Mouse (Mus musculus) embryonic facial prominence, embryonic 12.5 days (tissue): Measurements from ENCODE around the gene Ckap2l. TPM values are rescaled to one million over a fixed set of nuclear protein-coding genes. Genes with fewer than 3 reads are reported as not detected.

ENCODE experiments used
- ATAC-seq: fragments of 200-750 bp; cut with Nextera tagmentation; 2 replicates; pipeline ENCODE4 v1.8.0; 2017; ENCODE audit not compliant: insufficient number of reproducible peaks, insufficient read depth, low FRiP score, low TSS enrichment
- H3K27ac ChIP-seq: fragments of 300-500 bp; sonication (generic); 2 replicates; pipeline ENCODE4 v1.5.1; 2016; ENCODE audit warnings: mild to moderate bottlenecking
- H3K27me3 ChIP-seq: fragments of 300-500 bp; sonication (generic); 2 replicates; pipeline ENCODE4 v1.6.1; 2016; ENCODE audit warnings: mild to moderate bottlenecking, moderate library complexity
- H3K36me3 ChIP-seq: fragments of 300-500 bp; sonication (generic); 2 replicates; pipeline ENCODE4 v1.6.1; 2016; ENCODE audit warnings: mild to moderate bottlenecking
- H3K4me1 ChIP-seq: fragments of 300-500 bp; sonication (generic); 2 replicates; pipeline ENCODE4 v1.6.1; 2016
- H3K4me2 ChIP-seq: fragments of 300-500 bp; sonication (generic); replicated peaks from 2 replicates; pipeline ENCODE4 v1.6.1; 2016; ENCODE audit warnings: mild to moderate bottlenecking, moderate library complexity
- H3K4me3 ChIP-seq: fragments of 300-500 bp; sonication (generic); 2 replicates; pipeline ENCODE4 v1.5.1; 2016; ENCODE audit warnings: mild to moderate bottlenecking
- H3K9ac ChIP-seq: fragments of 300-500 bp; sonication (generic); 2 replicates; pipeline ENCODE4 v1.6.1; 2016; ENCODE audit warnings: mild to moderate bottlenecking, moderate library complexity
- H3K9me3 ChIP-seq: fragments of 300-500 bp; sonication (generic); 2 replicates; pipeline ENCODE4 v1.6.1; 2016; ENCODE audit warnings: mild to moderate bottlenecking, moderate library complexity
- WGBS: fragments of 180-500 bp; shearing (Covaris S2); methylation state at CpG from one replicate; pipeline ENCODE4 v1.1.7; 2016; 5-methylcytosine and 5-hydroxymethylcytosine counted together
- polyA plus RNA-seq: library from polyadenylated mRNA; unstranded; fragments of >200 nt; fragmentation: Nextera tagmentation; extraction: Ambion mirVana; gene quantifications from 2 replicates; pipeline ENCODE4 v1.2.1, GENCODE M21; 2016

Ckap2l gene
- polyA plus RNA-seq, 1 experiment from 2014 or later, result 47.9 TPM

GRCm38 (mm10) chr2:129263073-129263472 lies 33.9 kb downstream of the Ckap2l start:
- no peak for ATAC-seq
- WGBS, result 66% methylated on average over 5 of the region's 5 CpGs
- H3K9ac ChIP-seq, result no peak overlapping the region
- peaks cover 3% of the 10 kb centered on the region; the same call in 1 of the 2 replicates for H3K4me1 ChIP-seq
- no peak overlapping the region for H3K4me3 ChIP-seq
- H3K4me2 ChIP-seq, result no peak overlapping the region
- H3K36me3 ChIP-seq, result peaks cover 22% of the 10 kb centered on the region
- peaks cover 9% of the 10 kb centered on the region; the same call in 1 of the 2 replicates for H3K9me3 ChIP-seq
- H3K27ac ChIP-seq, result no peak overlapping the region
- H3K27me3 ChIP-seq, result no peaks in the 10 kb centered on the region

GRCm38 (mm10) chr2:129261151-129261794 lies 35.7 kb downstream of the Ckap2l start:
- ATAC-seq, result no peak
- peaks cover 4% of the 10 kb centered on the region; the same call in 1 of the 2 replicates for H3K9me3 ChIP-seq
- peaks cover 3% of the 10 kb centered on the region; the same call in 1 of the 2 replicates for H3K4me1 ChIP-seq
- no peak overlapping the region for H3K27ac ChIP-seq
- WGBS, result 50% methylated on average over 6 of the region's 6 CpGs
- H3K4me3 ChIP-seq, result no peak overlapping the region
- 0 out of 2 replicates have a peak, but pooled peaks cover 4% of the 10 kb centered on the region for H3K36me3 ChIP-seq
- no peak overlapping the region for H3K4me2 ChIP-seq
- H3K27me3 ChIP-seq, result no peaks in the 10 kb centered on the region
- H3K9ac ChIP-seq, result no peak overlapping the region

- WGBS, result 72% methylated on average over 3 of the region's 3 CpGs
- Histone ChIP-seq H3K4me3 (no peak overlapping the region), H3K27me3 (no peaks in the 10 kb centered on the region), H3K36me3 (no peaks in the 10 kb centered on the region), H3K9me3 (no peaks in the 10 kb centered on the region), H3K27ac (no peak overlapping the region), H3K9ac (no peak overlapping the region), H3K4me2 (no peak overlapping the region), H3K4me1 (peaks cover 5% of the 10 kb centered on the region; the same call in 1 of the 2 replicates)
- no peak for ATAC-seq
Measured at GRCm38 (mm10) chr2:129260646-129261045, 36.4 kb downstream of the Ckap2l start.

GRCm38 (mm10) chr2:129258475-129259211 lies 38.4 kb downstream of the Ckap2l start:
- Histone ChIP-seq H3K27ac (no peak overlapping the region), H3K9me3 (no peaks in the 10 kb centered on the region), H3K4me2 (no peak overlapping the region), H3K4me1 (peaks cover 5% of the 10 kb centered on the region; the same call in 1 of the 2 replicates), H3K27me3 (no peaks in the 10 kb centered on the region), H3K9ac (no peak overlapping the region), H3K36me3 (no peaks in the 10 kb centered on the region), H3K4me3 (no peak overlapping the region)
- no peak for ATAC-seq
- WGBS, result 32% methylated on average over 7 of the region's 7 CpGs

- WGBS, result 92% methylated on average over 3 of the region's 3 CpGs
- no peaks in the 10 kb centered on the region for H3K9me3 ChIP-seq
- H3K27ac ChIP-seq, result no peak overlapping the region
- no peak overlapping the region for H3K9ac ChIP-seq
- H3K4me3 ChIP-seq, result no peak overlapping the region
- ATAC-seq, result no peak
- H3K27me3 ChIP-seq, result no peaks in the 10 kb centered on the region
- no peak overlapping the region for H3K4me2 ChIP-seq
- no peaks in the 10 kb centered on the region for H3K36me3 ChIP-seq
- H3K4me1 ChIP-seq, result peaks cover 5% of the 10 kb centered on the region; the same call in 1 of the 2 replicates
Measured at GRCm38 (mm10) chr2:129258056-129258455, 39.0 kb downstream of the Ckap2l start.

GRCm38 (mm10) chr2:129256006-129256405 lies 41.0 kb downstream of the Ckap2l start:
- no peak overlapping the region for H3K4me2 ChIP-seq
- H3K36me3 ChIP-seq, result no peaks in the 10 kb centered on the region
- peaks cover 5% of the 10 kb centered on the region; the same call in 1 of the 2 replicates for H3K4me1 ChIP-seq
- H3K27ac ChIP-seq, result no peak overlapping the region
- WGBS, result 51% methylated on average over 4 of the region's 4 CpGs
- H3K27me3 ChIP-seq, result no peaks in the 10 kb centered on the region
- no peaks in the 10 kb centered on the region for H3K9me3 ChIP-seq
- no peak overlapping the region for H3K9ac ChIP-seq
- no peak for ATAC-seq
- H3K4me3 ChIP-seq, result no peak overlapping the region

GRCm38 (mm10) chr2:129254076-129254475 lies 42.9 kb downstream of the Ckap2l start:
- no peak overlapping the region for H3K4me3 ChIP-seq
- H3K27me3 ChIP-seq, result no peaks in the 10 kb centered on the region
- H3K36me3 ChIP-seq, result no peaks in the 10 kb centered on the region
- 71% methylated on average over 2 of the region's 2 CpGs for WGBS
- ATAC-seq, result no peak
- H3K9me3 ChIP-seq, result no peaks in the 10 kb centered on the region
- H3K4me1 ChIP-seq, result peaks cover 5% of the 10 kb centered on the region; the same call in 1 of the 2 replicates
- H3K9ac ChIP-seq, result no peak overlapping the region
- no peak overlapping the region for H3K27ac ChIP-seq
- no peak overlapping the region for H3K4me2 ChIP-seq

GRCm38 (mm10) chr2:129253631-129253970 lies 43.4 kb downstream of the Ckap2l start:
- no peak overlapping the region for H3K4me3 ChIP-seq
- H3K9me3 ChIP-seq, result no peaks in the 10 kb centered on the region
- no peaks in the 10 kb centered on the region for H3K36me3 ChIP-seq
- H3K4me1 ChIP-seq, result peaks cover 4% of the 10 kb centered on the region; the same call in 1 of the 2 replicates
- H3K9ac ChIP-seq, result no peak overlapping the region
- no peak for ATAC-seq
- no peak overlapping the region for H3K4me2 ChIP-seq
- no peaks in the 10 kb centered on the region for H3K27me3 ChIP-seq
- H3K27ac ChIP-seq, result no peak overlapping the region
- WGBS, result 54% methylated on average over 2 of the region's 2 CpGs

- no peaks in the 10 kb centered on the region for H3K9me3 ChIP-seq
- no peaks in the 10 kb centered on the region for H3K36me3 ChIP-seq
- no peak overlapping the region for H3K27ac ChIP-seq
- 0 out of 2 replicates have a peak, but pooled peaks cover 2% of the 10 kb centered on the region for H3K4me1 ChIP-seq
- no peak for ATAC-seq
- 84% methylated on average over 19 of the region's 19 CpGs for WGBS
- H3K27me3 ChIP-seq, result no peaks in the 10 kb centered on the region
- no peak overlapping the region for H3K4me2 ChIP-seq
- H3K9ac ChIP-seq, result no peak overlapping the region
- no peak overlapping the region for H3K4me3 ChIP-seq
Measured at GRCm38 (mm10) chr2:129252836-129253630, 44.0 kb downstream of the Ckap2l start.

- H3K4me1 ChIP-seq, result no peaks in the 10 kb centered on the region
- H3K4me2 ChIP-seq, result no peak overlapping the region
- no peak overlapping the region for H3K4me3 ChIP-seq
- H3K27me3 ChIP-seq, result no peaks in the 10 kb centered on the region
- H3K9me3 ChIP-seq, result no peaks in the 10 kb centered on the region
- no peaks in the 10 kb centered on the region for H3K36me3 ChIP-seq
- no peak overlapping the region for H3K9ac ChIP-seq
- WGBS, result 46% methylated on average over 1 of the region's 1 CpGs
- ATAC-seq, result no peak
- H3K27ac ChIP-seq, result no peak overlapping the region
Measured at GRCm38 (mm10) chr2:129249321-129249720, 47.7 kb downstream of the Ckap2l start.

- no peak overlapping the region for H3K27ac ChIP-seq
- H3K4me2 ChIP-seq, result no peak overlapping the region
- H3K27me3 ChIP-seq, result no peaks in the 10 kb centered on the region
- ATAC-seq, result no peak
- no peaks in the 10 kb centered on the region for H3K4me1 ChIP-seq
- H3K4me3 ChIP-seq, result no peak overlapping the region
- no peak overlapping the region for H3K9ac ChIP-seq
- 91% methylated on average over 7 of the region's 7 CpGs for WGBS
- no peaks in the 10 kb centered on the region for H3K9me3 ChIP-seq
- no peaks in the 10 kb centered on the region for H3K36me3 ChIP-seq
Measured at GRCm38 (mm10) chr2:129247707-129248121, 49.3 kb downstream of the Ckap2l start.
